24 mouse cellular contexts compared by ENCODE assay signal in genomic region chr13:24383885-24384284, GRCm38 (mm10). TPM values are rescaled to one million over a fixed set of nuclear protein-coding genes. Genes with fewer than 3 reads are reported as not detected.
DNase-seq lines count a peak whose midpoint lies in the region; ATAC-seq lines count a peak whose summit lies in the region.
"Had no signal": no experiment of that assay in that cellular context is flagged by ENCODE, and none has a peak within 500 bp of the region (broad histone marks: within the 10 kb centered on the region; RNA-seq: fewer than 3 reads in every experiment).

No protein-coding gene starts in this region.

- no peak overlapping the region for H3K9ac ChIP-seq in hindbrain, embryonic 15.5 days
- H3K9ac ChIP-seq in forebrain, embryonic 12.5 days: no peak overlapping the region
- no peak overlapping the region for H3K9ac ChIP-seq in intestine, embryonic 16.5 days (ENCODE audit: low read depth, low read length)
- H3K9ac ChIP-seq: heart, embryonic 13.5 days; midbrain, embryonic 12.5 days had no signal

- 33% methylated on average over 3 of the region's 3 CpGs for WGBS in hindbrain, embryonic 15.5 days
- 80% methylated on average over 3 of the region's 3 CpGs for WGBS in hindbrain, embryonic 10.5 days
- WGBS in forebrain, embryonic 12.5 days: 25% methylated on average over 3 of the region's 3 CpGs
- WGBS in intestine, embryonic 16.5 days: 81% methylated on average over 3 of the region's 3 CpGs

- H3K36me3 ChIP-seq in hindbrain, embryonic 15.5 days: no peaks in the 10 kb centered on the region
- H3K36me3 ChIP-seq in hindbrain, embryonic 10.5 days: no peaks in the 10 kb centered on the region
- no peaks in the 10 kb centered on the region for H3K36me3 ChIP-seq in forebrain, embryonic 12.5 days (replicated peaks)
- H3K36me3 ChIP-seq in intestine, embryonic 16.5 days (ENCODE audit: control insufficient read depth, insufficient read depth, low read length): no peaks in the 10 kb centered on the region
- H3K36me3 ChIP-seq: embryonic facial prominence, embryonic 10.5 days; heart, embryonic 13.5 days; midbrain, embryonic 12.5 days had no signal

- H3K27ac ChIP-seq in hindbrain, embryonic 15.5 days (replicated peaks): peak overlapping the region; percentile 20; the same call in 1 of the 2 replicates
- H3K27ac ChIP-seq in hindbrain, embryonic 10.5 days: no peak overlapping the region
- peak overlapping the region; percentile 42; the same call in 1 of the 2 replicates for H3K27ac ChIP-seq in forebrain, embryonic 12.5 days
- no peak overlapping the region for H3K27ac ChIP-seq in intestine, embryonic 16.5 days (ENCODE audit: low read length)
- H3K27ac ChIP-seq: embryonic facial prominence, embryonic 10.5 days; heart, embryonic 13.5 days; left cerebral cortex, adult 2 months; macrophage; midbrain, embryonic 12.5 days; stomach, postnatal 0 days had no signal

- no peak for DNase-seq in hindbrain, embryonic 10.5 days (ENCODE audit: low spot score)
- peak; percentile 79 for DNase-seq in Muller cell, postnatal 12 days (ENCODE audit: inconsistent ontology term)
- peak; percentile 69 for DNase-seq in retina, adult 2 months (ENCODE audit: low read depth, low spot score)
- no peak for DNase-seq in kidney, postnatal 14 days
- DNase-seq: adrenal gland, postnatal 25 days; cerebellum, adult 11 months; cerebellum, postnatal 10 days; gastrocnemius, postnatal 25 days; heart, adult 18-20 months; heart, postnatal 14 days; kidney, adult 18-20 months; layer of hippocampus, adult 9-11 months; right cerebral cortex, postnatal 14 days had no signal

- H3K4me2 ChIP-seq in hindbrain, embryonic 15.5 days: 0 out of 2 replicates have a peak overlapping the region, but pooled peaks have one; percentile 6
- no peak overlapping the region for H3K4me2 ChIP-seq in forebrain, embryonic 12.5 days
- H3K4me2 ChIP-seq in intestine, embryonic 16.5 days (ENCODE audit: low read depth, low read length): no peak overlapping the region
- H3K4me2 ChIP-seq: heart, embryonic 13.5 days; midbrain, embryonic 12.5 days had no signal

- no peaks in the 10 kb centered on the region for H3K27me3 ChIP-seq in hindbrain, embryonic 15.5 days
- no peaks in the 10 kb centered on the region for H3K27me3 ChIP-seq in hindbrain, embryonic 10.5 days (ENCODE audit: insufficient read depth, poor library complexity, severe bottlenecking)
- no peaks in the 10 kb centered on the region for H3K27me3 ChIP-seq in forebrain, embryonic 12.5 days
- no peaks in the 10 kb centered on the region for H3K27me3 ChIP-seq in intestine, embryonic 16.5 days (replicated peaks; ENCODE audit: control insufficient read depth, insufficient read depth, low read length)
- H3K27me3 ChIP-seq: midbrain, embryonic 12.5 days had no signal

- 0 out of 2 replicates have a peak, but pooled peaks have one; percentile 42 for ATAC-seq in hindbrain, embryonic 15.5 days (ENCODE audit: low FRiP score, low read depth)
- no peak; the same call in 1 of the 2 replicates for ATAC-seq in forebrain, embryonic 12.5 days (ENCODE audit: low FRiP score)
- ATAC-seq in intestine, embryonic 16.5 days: no peak
- ATAC-seq: CD4-positive, CD25-positive, alpha-beta regulatory T cell, adult 4 months; lung, postnatal 0 days had no signal

- H3K4me3 ChIP-seq in hindbrain, embryonic 15.5 days: no peak overlapping the region
- H3K4me3 ChIP-seq in hindbrain, embryonic 10.5 days: no peak overlapping the region
- H3K4me3 ChIP-seq in forebrain, embryonic 12.5 days (replicated peaks): no peak overlapping the region
- H3K4me3 ChIP-seq in intestine, embryonic 16.5 days (ENCODE audit: low read length): no peak overlapping the region
- H3K4me3 ChIP-seq: embryonic facial prominence, embryonic 10.5 days; heart, embryonic 13.5 days; left cerebral cortex, adult 2 months; midbrain, embryonic 12.5 days had no signal

- H3K4me1 ChIP-seq in hindbrain, embryonic 15.5 days (replicated peaks): 0 out of 2 replicates have a peak, but pooled peaks cover 7% of the 10 kb centered on the region
- no peaks in the 10 kb centered on the region for H3K4me1 ChIP-seq in hindbrain, embryonic 10.5 days (replicated peaks)
- peaks cover 6% of the 10 kb centered on the region; the same call in 1 of the 2 replicates for H3K4me1 ChIP-seq in forebrain, embryonic 12.5 days
- H3K4me1 ChIP-seq in intestine, embryonic 16.5 days (ENCODE audit: control insufficient read depth, insufficient read depth, low read length): no peaks in the 10 kb centered on the region
- H3K4me1 ChIP-seq: embryonic facial prominence, embryonic 10.5 days; heart, embryonic 13.5 days; midbrain, embryonic 12.5 days had no signal

- H3K9me3 ChIP-seq in hindbrain, embryonic 15.5 days: no peaks in the 10 kb centered on the region
- no peaks in the 10 kb centered on the region for H3K9me3 ChIP-seq in hindbrain, embryonic 10.5 days
- no peaks in the 10 kb centered on the region for H3K9me3 ChIP-seq in forebrain, embryonic 12.5 days
- no peaks in the 10 kb centered on the region for H3K9me3 ChIP-seq in intestine, embryonic 16.5 days (ENCODE audit: control insufficient read depth, low read length)
- H3K9me3 ChIP-seq: embryonic facial prominence, embryonic 10.5 days; heart, embryonic 13.5 days; midbrain, embryonic 12.5 days had no signal

RNA-seq across cellular contexts. Expression of gene Cmah, which starts 56.7 kb away (rescaled TPM):
- 0.18 and 0.20 TPM in 2 replicates for polyA plus RNA-seq in hindbrain, embryonic 15.5 days (2015; fragmentation: Nextera tagmentation; extraction: Ambion mirVana)
- polyA plus RNA-seq in hindbrain, embryonic 10.5 days (2016; fragmentation: Nextera tagmentation; extraction: Ambion mirVana): 0.17 and 0.54 TPM in 2 replicates
- polyA plus RNA-seq in forebrain, embryonic 12.5 days (2016; fragmentation: Nextera tagmentation; extraction: Ambion mirVana): 0.12 and 0.28 TPM in 2 replicates
- polyA plus RNA-seq in intestine, embryonic 16.5 days (2015; fragmentation: Nextera tagmentation; extraction: Ambion mirVana): 0.27 and 0.49 TPM in 2 replicates

Comparison
In these comparisons a context has a peak if more than half of its experiments do, and no peak if none do; other contexts are left out.
1. H3K27ac ChIP-seq: peak in hindbrain, embryonic 15.5 days (single experiment) and forebrain, embryonic 12.5 days (single experiment); none in hindbrain, embryonic 10.5 days (single experiment) and intestine, embryonic 16.5 days (single experiment).
2. DNase-seq: peak in Muller cell, postnatal 12 days (single experiment) and retina, adult 2 months (single experiment); none in hindbrain, embryonic 10.5 days (single experiment) and kidney, postnatal 14 days (single experiment).